Mouse (Mus musculus): ENCODE data around the gene Crip2. TPM values are rescaled to one million over a fixed set of nuclear protein-coding genes. Genes with fewer than 3 reads are reported as not detected.
A peak's percentile ranks its signal among the peaks of the same experiment; 100 is the strongest.

The Crip2 gene
- polyA plus RNA-seq, 1 experiment from 2014 or later: 72.7 TPM

- no peak overlapping the region for H3K9ac ChIP-seq (replicated peaks; ENCODE audit: low read length)
- no peaks in the 10 kb centered on the region for H3K9me3 ChIP-seq (replicated peaks; ENCODE audit: control insufficient read depth, low read length)
- no peaks in the 10 kb centered on the region for H3K27me3 ChIP-seq (ENCODE audit: control insufficient read depth, insufficient read depth, low read length)
- H3K4me1 ChIP-seq (ENCODE audit: control insufficient read depth, insufficient read depth, low read length): no peaks in the 10 kb centered on the region
- no peak overlapping the region for H3K4me3 ChIP-seq (ENCODE audit: low read depth, low read length)
- H3K36me3 ChIP-seq (replicated peaks; ENCODE audit: control insufficient read depth, insufficient read depth, low read depth, low read length): peaks cover 2% of the 10 kb centered on the region; the same call in 1 of the 2 replicates
- 87% methylated on average over 16 of the region's 16 CpGs for WGBS
- ATAC-seq (replicated peaks; ENCODE audit: insufficient number of reproducible peaks, low FRiP score, low TSS enrichment, low read depth): no peak
- no peak overlapping the region for H3K27ac ChIP-seq (replicated peaks; ENCODE audit: low read depth, low read length)
- no peak overlapping the region for H3K4me2 ChIP-seq (ENCODE audit: low read depth, low read length)
- no peak for DNase-seq (ENCODE audit: low spot score)
These were observed 25.0 kb upstream of the Crip2 start for GRCm38 (mm10) chr12:113114856-113115538.

DNA sequence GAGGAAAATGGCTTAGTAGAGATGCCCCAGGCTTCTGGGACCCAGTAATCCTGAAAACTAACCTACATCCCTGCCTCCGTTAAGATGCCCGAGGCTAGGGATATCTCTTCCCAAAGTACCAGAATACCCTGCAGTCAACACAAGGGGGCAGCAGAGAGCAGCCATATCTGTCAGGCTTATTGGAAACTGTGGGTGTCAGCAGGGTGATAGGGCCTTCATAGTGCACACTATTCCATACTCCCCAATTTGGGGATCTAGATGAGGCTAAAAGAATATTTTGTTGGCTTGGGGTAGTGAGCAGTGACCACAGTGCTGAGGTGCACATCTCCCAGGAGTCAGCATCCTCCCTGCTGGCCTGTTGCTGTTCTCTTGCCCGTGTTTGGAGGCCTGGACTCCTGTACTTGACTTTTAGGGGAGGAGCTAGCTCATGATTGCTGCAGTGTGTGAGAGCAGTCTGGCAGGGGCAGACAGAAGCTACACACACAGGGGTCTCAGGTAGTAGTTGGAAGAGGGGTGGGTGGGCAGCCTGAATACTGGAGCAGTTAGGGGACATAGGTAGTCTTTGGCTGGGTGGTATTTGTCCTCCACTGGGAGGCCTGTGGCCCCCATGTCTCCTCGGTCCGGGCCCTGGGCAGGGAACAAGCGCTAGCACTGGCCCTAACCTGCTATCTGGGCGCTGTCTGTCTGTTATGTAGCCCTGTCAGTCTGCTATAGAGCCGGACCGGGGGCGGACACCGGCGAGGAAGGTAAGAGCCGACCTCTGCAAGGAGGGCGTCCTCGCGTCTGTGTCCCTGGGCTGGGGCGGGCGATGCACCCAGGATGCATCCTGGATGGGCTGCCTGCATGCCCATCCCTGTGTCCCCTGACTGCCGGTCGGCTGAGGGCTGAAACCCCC is 20.3 kb upstream of the Crip2 start:
- no peaks in the 10 kb centered on the region for H3K4me1 ChIP-seq (ENCODE audit: control insufficient read depth, insufficient read depth, low read length)
- H3K27me3 ChIP-seq (ENCODE audit: control insufficient read depth, insufficient read depth, low read length): no peaks in the 10 kb centered on the region
- ATAC-seq (replicated peaks; ENCODE audit: insufficient number of reproducible peaks, low FRiP score, low TSS enrichment, low read depth) (no peak; the same call in 1 of the 2 replicates), DNase-seq (ENCODE audit: low spot score) (peak; percentile 84)
- H3K9me3 ChIP-seq (replicated peaks; ENCODE audit: control insufficient read depth, low read length): no peaks in the 10 kb centered on the region
- no peak overlapping the region for H3K27ac ChIP-seq (replicated peaks; ENCODE audit: low read depth, low read length)
- no peak overlapping the region for H3K4me3 ChIP-seq (ENCODE audit: low read depth, low read length)
- H3K9ac ChIP-seq (replicated peaks; ENCODE audit: low read length): no peak overlapping the region
- peaks cover 32% of the 10 kb centered on the region for H3K36me3 ChIP-seq (replicated peaks; ENCODE audit: control insufficient read depth, insufficient read depth, low read depth, low read length)
- H3K4me2 ChIP-seq (ENCODE audit: low read depth, low read length): no peak overlapping the region
- WGBS: 91% methylated on average over 20 of the region's 20 CpGs

GRCm38 (mm10) chr12:113124726-113125125 is 15.3 kb upstream of the Crip2 start:
- DNase-seq (ENCODE audit: low spot score) (no peak), ATAC-seq (replicated peaks; ENCODE audit: insufficient number of reproducible peaks, low FRiP score, low TSS enrichment, low read depth) (no peak)
- peaks cover 41% of the 10 kb centered on the region for H3K36me3 ChIP-seq (replicated peaks; ENCODE audit: control insufficient read depth, insufficient read depth, low read depth, low read length)
- H3K9ac ChIP-seq (replicated peaks; ENCODE audit: low read length): no peak overlapping the region
- H3K4me2 ChIP-seq (ENCODE audit: low read depth, low read length): no peak overlapping the region
- WGBS: 81% methylated on average over 6 of the region's 6 CpGs
- H3K9me3 ChIP-seq (replicated peaks; ENCODE audit: control insufficient read depth, low read length): no peaks in the 10 kb centered on the region
- no peaks in the 10 kb centered on the region for H3K27me3 ChIP-seq (ENCODE audit: control insufficient read depth, insufficient read depth, low read length)
- no peaks in the 10 kb centered on the region for H3K4me1 ChIP-seq (ENCODE audit: control insufficient read depth, insufficient read depth, low read length)
- H3K4me3 ChIP-seq (ENCODE audit: low read depth, low read length): no peak overlapping the region
- H3K27ac ChIP-seq (replicated peaks; ENCODE audit: low read depth, low read length): no peak overlapping the region

- Histone ChIP-seq H3K9ac (replicated peaks; ENCODE audit: low read length) (no peak overlapping the region), H3K4me2 (ENCODE audit: low read depth, low read length) (no peak overlapping the region), H3K9me3 (replicated peaks; ENCODE audit: control insufficient read depth, low read length) (no peaks in the 10 kb centered on the region), H3K4me1 (ENCODE audit: control insufficient read depth, insufficient read depth, low read length) (no peaks in the 10 kb centered on the region), H3K27ac (replicated peaks; ENCODE audit: low read depth, low read length) (no peak overlapping the region), H3K36me3 (replicated peaks; ENCODE audit: control insufficient read depth, insufficient read depth, low read depth, low read length) (peaks cover 32% of the 10 kb centered on the region), H3K27me3 (ENCODE audit: control insufficient read depth, insufficient read depth, low read length) (no peaks in the 10 kb centered on the region; the same call in 1 of the 2 replicates), H3K4me3 (ENCODE audit: low read depth, low read length) (no peak overlapping the region)
- DNase-seq (ENCODE audit: low spot score) (no peak), ATAC-seq (replicated peaks; ENCODE audit: insufficient number of reproducible peaks, low FRiP score, low TSS enrichment, low read depth) (no peak)
- 98% methylated on average over 8 of the region's 8 CpGs for WGBS
These were observed 9.3 kb upstream of the Crip2 start for GRCm38 (mm10) chr12:113130732-113131131.

DNA sequence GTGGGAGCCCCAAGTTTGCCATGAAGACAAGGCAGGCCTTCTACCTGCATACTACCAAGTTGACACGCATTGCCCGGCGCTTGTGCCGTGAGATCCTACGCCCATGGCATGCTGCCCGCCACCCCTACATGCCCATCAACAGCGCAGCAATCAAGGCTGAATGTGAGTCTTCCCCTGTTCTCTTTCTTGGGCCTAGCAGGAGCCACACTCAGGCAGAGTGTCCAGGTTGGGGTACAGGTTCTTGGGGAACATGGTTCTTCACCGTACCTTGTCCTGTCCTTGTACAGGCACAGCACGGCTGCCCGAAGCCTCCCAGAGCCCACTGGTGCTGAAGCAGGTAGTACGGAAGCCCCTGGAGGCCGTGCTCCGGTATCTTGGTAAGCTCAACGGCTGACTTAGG is 8.4 kb upstream of the Crip2 start:
- ATAC-seq (replicated peaks; ENCODE audit: insufficient number of reproducible peaks, low FRiP score, low TSS enrichment, low read depth) (no peak), DNase-seq (ENCODE audit: low spot score) (no peak)
- Histone ChIP-seq H3K4me3 (ENCODE audit: low read depth, low read length) (no peak overlapping the region), H3K27me3 (ENCODE audit: control insufficient read depth, insufficient read depth, low read length) (no peaks in the 10 kb centered on the region; the same call in 1 of the 2 replicates), H3K4me1 (ENCODE audit: control insufficient read depth, insufficient read depth, low read length) (no peaks in the 10 kb centered on the region), H3K36me3 (replicated peaks; ENCODE audit: control insufficient read depth, insufficient read depth, low read depth, low read length) (peaks cover 36% of the 10 kb centered on the region), H3K9me3 (replicated peaks; ENCODE audit: control insufficient read depth, low read length) (no peaks in the 10 kb centered on the region), H3K27ac (replicated peaks; ENCODE audit: low read depth, low read length) (no peak overlapping the region), H3K9ac (replicated peaks; ENCODE audit: low read length) (no peak overlapping the region), H3K4me2 (ENCODE audit: low read depth, low read length) (no peak overlapping the region)
- WGBS: 98% methylated on average over 14 of the region's 14 CpGs

GRCm38 (mm10) chr12:113132567-113132966 is 7.5 kb upstream of the Crip2 start:
- Histone ChIP-seq H3K27me3 (ENCODE audit: control insufficient read depth, insufficient read depth, low read length) (no peaks in the 10 kb centered on the region; the same call in 1 of the 2 replicates), H3K9ac (replicated peaks; ENCODE audit: low read length) (no peak overlapping the region), H3K9me3 (replicated peaks; ENCODE audit: control insufficient read depth, low read length) (no peaks in the 10 kb centered on the region), H3K4me3 (ENCODE audit: low read depth, low read length) (no peak overlapping the region), H3K27ac (replicated peaks; ENCODE audit: low read depth, low read length) (no peak overlapping the region), H3K4me2 (ENCODE audit: low read depth, low read length) (no peak overlapping the region), H3K4me1 (ENCODE audit: control insufficient read depth, insufficient read depth, low read length) (no peaks in the 10 kb centered on the region), H3K36me3 (replicated peaks; ENCODE audit: control insufficient read depth, insufficient read depth, low read depth, low read length) (peaks cover 33% of the 10 kb centered on the region)
- no peak for DNase-seq (ENCODE audit: low spot score)
- no peak for ATAC-seq (replicated peaks; ENCODE audit: insufficient number of reproducible peaks, low FRiP score, low TSS enrichment, low read depth)
- WGBS: 87% methylated on average over 2 of the region's 2 CpGs

DNA sequence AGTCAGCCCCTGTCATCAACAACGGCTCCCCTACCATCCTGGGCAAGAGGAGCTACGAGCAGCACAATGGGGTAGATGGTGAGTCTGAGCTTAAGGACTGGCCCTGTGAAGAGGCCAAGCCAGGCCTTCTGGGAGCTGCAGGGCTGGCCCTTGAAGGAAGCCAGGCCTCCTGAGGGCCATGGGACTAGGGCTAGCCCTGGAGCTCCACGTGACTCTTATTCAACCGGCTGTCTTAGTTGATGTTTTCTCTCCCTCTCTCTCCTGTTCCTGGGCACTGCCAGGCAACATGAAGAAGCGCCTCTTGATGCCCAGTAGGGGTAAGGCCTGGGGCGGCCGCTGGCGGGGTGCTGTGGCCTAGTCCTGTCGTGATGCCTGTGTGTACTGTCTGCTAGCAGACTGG is 6.8 kb upstream of the Crip2 start:
- H3K36me3 ChIP-seq (replicated peaks; ENCODE audit: control insufficient read depth, insufficient read depth, low read depth, low read length): peaks cover 32% of the 10 kb centered on the region
- WGBS: 92% methylated on average over 9 of the region's 9 CpGs
- H3K4me2 ChIP-seq (ENCODE audit: low read depth, low read length): no peak overlapping the region
- no peaks in the 10 kb centered on the region for H3K9me3 ChIP-seq (replicated peaks; ENCODE audit: control insufficient read depth, low read length)
- H3K9ac ChIP-seq (replicated peaks; ENCODE audit: low read length): no peak overlapping the region
- no peak overlapping the region for H3K4me3 ChIP-seq (ENCODE audit: low read depth, low read length)
- ATAC-seq (replicated peaks; ENCODE audit: insufficient number of reproducible peaks, low FRiP score, low TSS enrichment, low read depth) (no peak), DNase-seq (ENCODE audit: low spot score) (no peak)
- no peaks in the 10 kb centered on the region for H3K4me1 ChIP-seq (ENCODE audit: control insufficient read depth, insufficient read depth, low read length)
- H3K27me3 ChIP-seq (ENCODE audit: control insufficient read depth, insufficient read depth, low read length): no peaks in the 10 kb centered on the region; the same call in 1 of the 2 replicates
- no peak overlapping the region for H3K27ac ChIP-seq (replicated peaks; ENCODE audit: low read depth, low read length)

- Histone ChIP-seq H3K4me2 (ENCODE audit: low read depth, low read length) (no peak overlapping the region), H3K27me3 (ENCODE audit: control insufficient read depth, insufficient read depth, low read length) (no peaks in the 10 kb centered on the region; the same call in 1 of the 2 replicates), H3K36me3 (replicated peaks; ENCODE audit: control insufficient read depth, insufficient read depth, low read depth, low read length) (peaks cover 32% of the 10 kb centered on the region), H3K4me3 (ENCODE audit: low read depth, low read length) (no peak overlapping the region), H3K27ac (replicated peaks; ENCODE audit: low read depth, low read length) (no peak overlapping the region), H3K9me3 (replicated peaks; ENCODE audit: control insufficient read depth, low read length) (no peaks in the 10 kb centered on the region), H3K4me1 (ENCODE audit: control insufficient read depth, insufficient read depth, low read length) (no peaks in the 10 kb centered on the region), H3K9ac (replicated peaks; ENCODE audit: low read length) (no peak overlapping the region)
- ATAC-seq (replicated peaks; ENCODE audit: insufficient number of reproducible peaks, low FRiP score, low TSS enrichment, low read depth) (no peak), DNase-seq (ENCODE audit: low spot score) (no peak)
- WGBS: 92% methylated on average over 5 of the region's 5 CpGs
These were observed 6.1 kb upstream of the Crip2 start for GRCm38 (mm10) chr12:113133861-113134403.

Measured in embryonic facial prominence, embryonic 11.5 days (tissue).